Mouse (Mus musculus): Measurements from ENCODE around the gene 9530077C05Rik. TPM values are rescaled to one million over a fixed set of nuclear protein-coding genes. Genes with fewer than 3 reads are reported as not detected.

9530077C05Rik gene
- polyA plus RNA-seq, 1 experiment from 2014 or later: 3.0 TPM

Other genes starting within 250 kb of the 9530077C05Rik start
- gene Zfp872, start 223.4 kb upstream of the 9530077C05Rik start, polyA plus RNA-seq (2014; fragmentation: Nextera tagmentation; extraction: Ambion mirVana): 0.04 and 0.10 TPM in 2 replicates
- 19.0 and 20.0 TPM in 2 replicates for gene Zfp809, start 185.8 kb upstream of the 9530077C05Rik start, polyA plus RNA-seq (2014; fragmentation: Nextera tagmentation; extraction: Ambion mirVana)
- 3.1 and 5.6 TPM in 2 replicates for gene Zfp599, start 151.6 kb upstream of the 9530077C05Rik start, polyA plus RNA-seq (2014; fragmentation: Nextera tagmentation; extraction: Ambion mirVana)
- 12.9 and 15.7 TPM in 2 replicates for gene Zfp810, start 103.9 kb upstream of the 9530077C05Rik start, polyA plus RNA-seq (2014; fragmentation: Nextera tagmentation; extraction: Ambion mirVana)
- gene Anln, start 22.3 kb upstream of the 9530077C05Rik start, polyA plus RNA-seq (2014; fragmentation: Nextera tagmentation; extraction: Ambion mirVana): 50.1 and 56.3 TPM in 2 replicates
- gene Gm17545, start 42.8 kb downstream of the 9530077C05Rik start, polyA plus RNA-seq (2014; fragmentation: Nextera tagmentation; extraction: Ambion mirVana): not detected in 2 replicates
- 42.4 and 48.0 TPM in 2 replicates for gene Rp9, start 58.2 kb downstream of the 9530077C05Rik start, polyA plus RNA-seq (2014; fragmentation: Nextera tagmentation; extraction: Ambion mirVana)
- 8.2 and 8.6 TPM in 2 replicates for gene Bbs9, start 64.2 kb downstream of the 9530077C05Rik start, polyA plus RNA-seq (2014; fragmentation: Nextera tagmentation; extraction: Ambion mirVana)

Data from heart, embryonic 11.5 days (tissue).